Mouse (Mus musculus) mouse trophoblast stem cell (cell line): ENCODE measurements around the gene Speer4a.
"Not testable (repeated sequence)": the region's sequence is repeated elsewhere in the genome, so short reads cannot be mapped to it uniquely, and the experiment has no call there.

Experiments
- in situ Hi-C, 2 experiments: fragments of 300-500 bp; cut with MseI, MboI; formaldehyde crosslinking; loops; 2 replicates in 1 of 2; 3 replicates in 1 of 2; pipeline ENCODE4 v1.15.1; 2025

The Speer4a gene

GRCm38 (mm10) chr5:26039458-26039857 is at the start of gene Speer4a:
Gene Speer4a (minus strand): TSS chr5:26039558.
- in situ Hi-C loops: not testable (repeated sequence)

GRCm38 (mm10) chr5:26079023-26079422 is 39.7 kb upstream of the Speer4a start:
- in situ Hi-C loops: not testable (repeated sequence)

- in situ Hi-C loops: no loop called here
These were observed 31.4 kb upstream of the Speer4a start for GRCm38 (mm10) chr5:26070716-26071115.

GRCm38 (mm10) chr5:26058481-26058880 is 19.1 kb upstream of the Speer4a start, which contains the start of gene Gm7347:
Gene Gm7347 (minus strand): TSS chr5:26058581.
- in situ Hi-C loops: not testable (repeated sequence)

- in situ Hi-C loops: not testable (repeated sequence)
These were observed 16.5 kb downstream of the Speer4a start, which contains the start of gene Gm5862 for GRCm38 (mm10) chr5:26022816-26023215. Gene Gm5862 (minus strand): TSS chr5:26022916.

GRCm38 (mm10) chr5:26007697-26008096 is 31.7 kb downstream of the Speer4a start:
- in situ Hi-C loops: not testable (repeated sequence)

GRCm38 (mm10) chr5:26006937-26007695 is 32.2 kb downstream of the Speer4a start:
- in situ Hi-C loops: not testable (repeated sequence)

GRCm38 (mm10) chr5:26004698-26005097 is 34.7 kb downstream of the Speer4a start, which contains the start of gene Gm1979:
Gene Gm1979 (minus strand): TSS chr5:26004798.
- in situ Hi-C loops: not testable (repeated sequence)

- in situ Hi-C loops: not testable (repeated sequence)
These were observed 50.8 kb downstream of the Speer4a start, which contains the start of gene Gm21698 for GRCm38 (mm10) chr5:25988550-25988949. Gene Gm21698 (minus strand): TSS chr5:25988650.
